Mouse (Mus musculus): Measurements from ENCODE around the gene Ccnq.
A peak's percentile ranks its signal among the peaks of the same experiment; 100 is the strongest.
"Not testable (repeated sequence)": the region's sequence is repeated elsewhere in the genome, so short reads cannot be mapped to it uniquely, and the experiment has no call there.

Ccnq gene

GRCm38 (mm10) chr11:78762201-78762600 is 10.7 kb upstream of the Ccnq start:
- DNase-seq (ENCODE audit: low spot score in 2 of 2) = no peak

- no peak for DNase-seq (ENCODE audit: low spot score in 2 of 2)
Measured at GRCm38 (mm10) chr11:78761086-78761485, 9.6 kb upstream of the Ccnq start.

DNA sequence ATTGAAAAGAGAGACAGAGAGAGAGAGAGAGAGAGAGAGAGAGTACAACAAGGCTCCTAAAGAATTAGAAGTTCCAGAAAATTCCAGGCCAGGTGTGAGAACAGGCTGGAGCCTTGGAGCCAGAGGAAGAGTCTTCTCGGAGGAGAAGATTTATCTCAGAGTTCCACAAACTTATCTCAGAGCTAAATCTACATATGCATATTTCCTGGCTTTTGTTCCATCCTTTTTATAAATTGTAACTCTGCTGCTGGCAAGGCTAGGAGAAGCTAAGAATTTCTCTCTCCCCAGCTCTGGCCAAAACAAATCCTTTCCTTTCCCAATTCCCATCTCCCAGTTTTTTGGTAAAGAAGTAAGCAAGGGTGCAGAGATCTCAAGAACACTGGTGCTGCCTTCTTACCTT is 3.8 kb upstream of the Ccnq start:
- peak in 1 of 2 experiments; percentile 15 for DNase-seq (ENCODE audit: low spot score in 2 of 2)

DNA sequence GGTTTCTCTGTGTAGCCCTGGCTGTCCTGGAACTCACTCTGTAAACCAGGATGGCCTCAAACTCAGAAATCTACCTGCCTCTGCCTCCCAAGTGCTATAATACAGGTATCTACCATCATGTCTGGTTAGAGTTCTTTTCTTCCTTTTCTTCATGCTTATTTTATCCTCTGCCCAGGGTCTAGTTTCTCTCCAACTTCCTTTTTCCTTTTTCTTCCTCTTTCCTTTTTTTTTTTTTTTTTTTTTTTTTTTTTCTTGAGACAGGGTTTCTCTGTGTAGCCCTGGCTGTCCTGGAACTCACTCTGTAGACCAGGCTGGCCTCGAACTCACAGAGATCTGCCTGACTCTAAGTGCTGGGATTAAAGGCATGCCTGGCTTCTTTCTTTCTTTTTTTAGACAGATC is 2.6 kb upstream of the Ccnq start:
- DNase-seq (ENCODE audit: low spot score in 2 of 2) = not testable (repeated sequence)

- no peak for DNase-seq (ENCODE audit: low spot score in 2 of 2)
Measured at GRCm38 (mm10) chr11:78753183-78753582, 1.7 kb upstream of the Ccnq start.

- no peak for DNase-seq (ENCODE audit: low spot score in 2 of 2)
Measured at GRCm38 (mm10) chr11:78751843-78752203, 294 bp upstream of the Ccnq start.

GRCm38 (mm10) chr11:78746264-78746663 is 5.3 kb downstream of the Ccnq start:
- DNase-seq (ENCODE audit: low spot score in 2 of 2) = no peak

DNA sequence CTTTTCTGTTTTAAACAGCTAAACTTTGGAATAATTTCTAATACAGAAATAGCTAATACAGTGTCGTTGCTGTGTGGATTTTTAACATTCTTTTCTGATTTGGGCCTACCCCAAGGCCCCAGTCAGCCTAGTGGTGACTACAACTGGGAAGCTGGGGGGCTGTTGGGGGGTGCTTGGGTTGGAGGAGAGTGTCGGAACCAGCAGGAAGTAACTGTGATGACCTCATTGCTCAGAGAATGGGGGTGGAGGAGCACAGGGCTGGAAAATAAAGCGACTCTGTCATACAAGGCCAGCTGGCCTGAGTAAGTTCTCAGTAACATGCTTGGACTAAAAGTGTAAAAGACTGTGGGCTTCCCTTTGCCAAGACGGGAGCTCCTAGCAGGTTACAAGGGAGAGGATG is 6.1 kb downstream of the Ccnq start:
- no peak for DNase-seq (ENCODE audit: low spot score in 2 of 2)

DNA sequence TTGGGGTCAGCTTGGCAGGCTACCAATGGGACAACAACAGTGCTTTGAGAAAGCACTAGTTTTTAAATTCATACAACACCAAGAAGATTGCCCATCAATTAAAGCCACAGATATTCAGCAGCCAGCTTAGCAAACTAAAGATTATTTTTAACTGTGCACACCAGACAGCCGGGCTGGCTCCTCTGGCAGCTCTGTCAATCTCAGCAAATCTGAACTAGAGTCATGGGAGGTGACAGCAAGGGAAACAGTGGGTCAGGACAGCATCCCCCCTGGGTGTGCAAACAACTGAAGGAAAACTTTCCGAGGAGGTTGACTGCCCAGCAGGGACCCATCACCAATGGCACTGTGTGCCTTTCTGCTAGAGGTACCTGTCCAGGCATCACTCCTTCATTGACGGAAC is 9.1 kb downstream of the Ccnq start:
- DNase-seq (ENCODE audit: low spot score in 2 of 2) = no peak

GRCm38 (mm10) chr11:78741958-78742357 is 9.6 kb downstream of the Ccnq start:
- DNase-seq (ENCODE audit: low spot score in 2 of 2) = no peak

- no peak for DNase-seq (ENCODE audit: low spot score in 2 of 2)
Measured at GRCm38 (mm10) chr11:78739361-78739760, 12.2 kb downstream of the Ccnq start.

- DNase-seq (ENCODE audit: low spot score in 2 of 2) = no peak
Measured at GRCm38 (mm10) chr11:78736877-78737408, 14.6 kb downstream of the Ccnq start.

- no peak for DNase-seq (ENCODE audit: low spot score in 2 of 2)
Measured at GRCm38 (mm10) chr11:78735168-78735567, 16.4 kb downstream of the Ccnq start.

GRCm38 (mm10) chr11:78732619-78733018 is 18.9 kb downstream of the Ccnq start:
- no peak for DNase-seq (ENCODE audit: low spot score in 2 of 2)

- no peak for DNase-seq (ENCODE audit: low spot score in 2 of 2)
Measured at GRCm38 (mm10) chr11:78730902-78731301, 20.6 kb downstream of the Ccnq start.

DNA sequence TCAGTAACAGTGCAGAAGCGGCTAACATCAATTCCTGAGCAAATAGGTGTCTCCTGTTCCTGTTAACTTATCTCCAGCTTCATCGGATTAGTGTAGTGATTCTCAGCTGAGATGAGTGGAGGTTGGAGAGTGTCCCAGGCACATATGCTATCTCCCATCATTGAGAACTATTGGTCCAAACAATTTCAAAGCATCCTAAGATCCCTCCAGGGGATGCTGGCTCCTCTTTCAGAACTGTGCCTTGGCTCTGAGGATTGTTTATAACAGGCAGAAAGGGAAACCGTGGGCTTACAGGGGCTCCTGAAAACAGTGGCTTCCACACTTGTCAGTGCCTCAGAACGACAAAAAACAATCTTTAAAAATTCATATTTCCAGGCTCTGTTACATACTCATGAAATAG is 23.5 kb downstream of the Ccnq start:
- DNase-seq (ENCODE audit: low spot score in 2 of 2) = no peak

DNA sequence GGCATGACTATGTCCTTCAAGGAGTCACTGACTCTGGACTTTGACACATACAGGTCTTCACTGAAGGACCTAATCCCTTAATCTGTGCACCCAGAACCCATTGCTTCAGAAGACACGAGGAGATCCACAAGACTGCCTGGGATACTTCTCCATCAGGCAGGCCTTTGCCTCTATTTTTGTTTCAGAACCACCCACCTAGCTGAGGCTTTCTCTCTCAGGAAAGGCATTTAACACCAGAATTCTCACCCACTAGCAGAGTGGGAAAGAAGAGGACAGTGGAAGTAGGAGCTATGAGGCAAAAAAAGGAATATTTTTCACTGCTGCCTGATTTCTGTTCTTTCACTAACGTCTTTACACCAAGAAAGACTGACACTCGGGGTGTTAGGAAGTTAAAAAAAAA is 25.2 kb downstream of the Ccnq start:
- peak; percentile 65 to 81 for DNase-seq (ENCODE audit: low spot score in 2 of 2)

- DNase-seq (ENCODE audit: low spot score in 2 of 2) = no peak
Measured at GRCm38 (mm10) chr11:78724792-78725191, 26.7 kb downstream of the Ccnq start.

GRCm38 (mm10) chr11:78721419-78721818 is 30.1 kb downstream of the Ccnq start:
- DNase-seq (ENCODE audit: low spot score in 2 of 2) = no peak

GRCm38 (mm10) chr11:78717655-78718054 is 33.9 kb downstream of the Ccnq start:
- no peak for DNase-seq (ENCODE audit: low spot score in 2 of 2)

DNA sequence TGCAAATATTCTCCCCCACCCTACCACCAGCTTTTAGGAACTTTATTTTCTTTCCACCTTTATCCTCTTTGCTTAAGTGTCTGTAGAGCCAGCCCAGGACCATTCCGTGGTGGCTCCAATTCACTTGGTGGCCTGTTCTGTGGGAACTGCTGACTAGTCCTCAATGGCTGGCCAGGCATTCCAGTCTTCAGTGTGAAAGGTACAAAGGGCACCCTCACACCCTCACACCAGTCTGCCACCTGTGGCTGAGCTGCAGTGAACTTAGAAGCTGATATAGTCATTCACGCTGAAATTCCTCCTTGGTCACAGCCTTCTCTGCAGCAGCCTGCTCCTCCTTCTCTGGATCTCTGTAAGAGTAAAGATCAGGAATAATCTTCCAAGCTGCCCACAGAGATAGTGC is 42.9 kb downstream of the Ccnq start:
- no peak for DNase-seq (ENCODE audit: low spot score in 2 of 2)

DNA sequence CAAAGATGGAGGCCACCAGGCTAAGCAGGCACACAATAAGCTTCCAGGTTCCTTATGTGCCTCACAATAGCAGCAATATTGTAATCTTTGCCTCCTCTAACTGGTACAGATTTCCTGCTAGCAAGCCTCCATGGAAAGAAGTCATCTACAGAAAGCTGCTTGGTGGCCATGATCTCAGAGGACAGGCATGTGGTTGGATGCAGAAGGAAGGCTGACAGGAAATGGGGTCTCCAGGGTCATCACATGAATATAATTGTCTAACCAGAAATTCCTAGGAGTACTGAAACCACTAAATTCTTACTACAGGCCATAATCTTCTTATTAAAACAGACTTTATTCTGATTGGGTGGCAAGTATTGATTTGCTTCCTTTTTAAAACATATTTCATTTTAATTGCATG is 45.5 kb downstream of the Ccnq start:
- DNase-seq (ENCODE audit: low spot score in 2 of 2) = no peak

DNA sequence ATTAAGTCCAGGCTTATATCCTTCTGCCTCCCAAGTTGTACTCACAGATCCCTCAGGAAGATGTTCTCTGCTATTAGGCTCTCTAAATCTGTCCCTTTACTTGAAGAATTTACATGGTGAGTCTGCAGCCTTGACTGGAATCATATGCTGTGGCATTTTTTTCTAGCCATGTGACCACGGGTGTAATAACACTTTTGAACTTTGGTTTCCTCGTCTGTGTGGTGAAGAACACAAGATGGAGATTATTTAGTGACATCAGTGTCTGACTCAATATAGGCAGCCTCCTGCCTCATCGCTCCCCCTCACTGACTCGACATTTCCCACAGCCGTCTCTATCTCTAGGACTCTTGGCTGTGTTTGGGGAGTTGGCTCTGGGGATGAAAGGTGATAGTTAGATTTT is 48.4 kb downstream of the Ccnq start:
- DNase-seq (ENCODE audit: low spot score in 2 of 2) = no peak

DNA sequence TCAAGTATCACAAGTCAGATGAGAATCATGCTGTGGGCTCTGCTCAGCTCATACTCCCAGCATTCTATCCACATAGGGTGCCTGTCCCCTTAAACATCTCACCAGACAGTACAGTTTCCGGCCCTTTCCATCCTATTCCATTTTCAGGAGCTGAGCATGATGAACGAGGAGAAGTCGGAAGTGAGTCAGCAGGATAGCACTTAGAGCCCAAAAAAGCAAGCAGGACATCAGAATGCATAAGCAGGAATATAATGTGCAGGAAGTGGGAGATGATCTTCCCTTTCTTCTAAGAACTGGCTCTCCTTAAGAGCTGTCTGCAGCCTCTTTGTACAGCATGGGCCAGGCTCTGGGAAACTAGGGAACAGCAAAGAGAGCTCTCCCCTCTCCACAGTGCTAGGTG is 49.2 kb downstream of the Ccnq start:
- DNase-seq (ENCODE audit: low spot score in 2 of 2) = peak in 1 of 2 experiments; percentile 55
